Mouse (Mus musculus) MEL (cell line): ENCODE data around the gene Ddx58. TPM values are rescaled to one million over a fixed set of nuclear protein-coding genes. Genes with fewer than 3 reads are reported as not detected.

Experiments
- DNase-seq: peaks from one replicate; pipeline ENCODE4 v3.0.0; 2011; ENCODE audit warnings: low read depth, low spot score
- H3K27ac ChIP-seq: 2 replicates; pipeline ENCODE4 v1.5.1; 2012; ENCODE audit warnings: low read depth, mild to moderate bottlenecking, control low read depth, low read length, moderate library complexity; ENCODE audit not compliant: control insufficient read depth
- H3K27me3 ChIP-seq, 2 experiments: fragments of 150-350 bp in 1 of 2; sonication (generic) in 1 of 2; 2 replicates each; pipeline ENCODE4 v1.6.1; 2012; ENCODE audit warnings: low read length in 2 of 2, mild to moderate bottlenecking in 2 of 2, improper control_type of control experiment in 1 of 2, moderate library complexity in 1 of 2; ENCODE audit not compliant: insufficient read depth in 2 of 2, control insufficient read depth in 1 of 2
- H3K36me3 ChIP-seq, 2 experiments: 2 replicates each; pipeline ENCODE4 v1.6.1; 2012 to 2014; ENCODE audit warnings: low read length in 2 of 2, improper control_type of control experiment in 1 of 2, inconsistent platforms in 1 of 2, mild to moderate bottlenecking in 1 of 2; ENCODE audit not compliant: insufficient read depth in 2 of 2, control insufficient read depth in 1 of 2
- H3K4me1 ChIP-seq, 2 experiments: fragments of 150-350 bp in 1 of 2; sonication (generic) in 1 of 2; 2 replicates each; pipeline ENCODE4 v1.6.1; 2012; ENCODE audit warnings: low read length in 2 of 2, improper control_type of control experiment in 1 of 2, mild to moderate bottlenecking in 1 of 2; ENCODE audit not compliant: insufficient read depth in 2 of 2, control insufficient read depth in 1 of 2
- H3K4me3 ChIP-seq, 2 experiments: fragments of 150-350 bp in 1 of 2; sonication (generic) in 1 of 2; 2 replicates each; pipeline ENCODE4 v1.5.1; 2012; ENCODE audit warnings: low read depth in 2 of 2, low read length in 2 of 2, mild to moderate bottlenecking in 2 of 2, moderate library complexity in 2 of 2, control low read depth in 1 of 2, improper control_type of control experiment in 1 of 2; ENCODE audit not compliant: control insufficient read depth in 1 of 2, insufficient read depth in 1 of 2
- H3K79me2 ChIP-seq: 2 replicates; pipeline ENCODE4 v1.6.1; 2012; ENCODE audit warnings: mild to moderate bottlenecking, low read length, moderate library complexity; ENCODE audit not compliant: control insufficient read depth, poor library complexity, insufficient read depth
- H3K9ac ChIP-seq: 2 replicates; pipeline ENCODE4 v1.6.1; 2012; ENCODE audit warnings: low read depth, mild to moderate bottlenecking, control low read depth, low read length, moderate library complexity; ENCODE audit not compliant: control insufficient read depth, poor library complexity, severe bottlenecking
- H3K9me3 ChIP-seq: fragments of 150-350 bp; sonication (generic); replicated peaks from 2 replicates; pipeline ENCODE4 v1.6.1; 2012; ENCODE audit warnings: mild to moderate bottlenecking, low read length, improper control_type of control experiment, moderate library complexity; ENCODE audit not compliant: insufficient read depth
- BHLHE40 ChIP-seq: IDR thresholded peaks from 2 replicates; pipeline ENCODE4 v1.6.1; 2012; ENCODE audit warnings: low read depth, mild to moderate bottlenecking, inconsistent platforms, low read length, improper control_type of control experiment, borderline replicate concordance
- CHD2 ChIP-seq: IDR thresholded peaks from 2 replicates; pipeline ENCODE4 v1.6.1; 2011; ENCODE audit warnings: low read length, improper control_type of control experiment
- CTCF ChIP-seq, 3 experiments: IDR thresholded peaks in 2 of 3; conservative IDR thresholded peaks in 1 of 3; 2 replicates each; pipeline ENCODE4 v1.5.1; 2011 to 2012; ENCODE audit warnings: low read length in 3 of 3, low read depth in 2 of 3, mild to moderate bottlenecking in 2 of 3, improper control_type of control experiment in 1 of 3, inconsistent platforms in 1 of 3, mixed read lengths in 1 of 3, moderate library complexity in 1 of 3; ENCODE audit not compliant: control insufficient read depth in 1 of 3, insufficient read depth in 1 of 3, poor library complexity in 1 of 3, severe bottlenecking in 1 of 3
- E2F4 ChIP-seq: IDR thresholded peaks from 2 replicates; pipeline ENCODE4 v1.6.1; 2011; ENCODE audit warnings: low read depth, low read length, improper control_type of control experiment, borderline replicate concordance
- ELF1 ChIP-seq: IDR thresholded peaks from 2 replicates; pipeline ENCODE4 v1.6.1; 2014; ENCODE audit warnings: low read depth, mild to moderate bottlenecking, inconsistent platforms, low read length, improper control_type of control experiment, moderate library complexity
- GATA1 ChIP-seq: IDR thresholded peaks from 2 replicates; pipeline ENCODE4 v1.6.1; 2011; ENCODE audit warnings: low read depth, low read length, improper control_type of control experiment
- HCFC1 ChIP-seq: IDR thresholded peaks from 2 replicates; pipeline ENCODE4 v1.6.1; 2012; ENCODE audit warnings: low read depth, mild to moderate bottlenecking, inconsistent platforms, low read length, improper control_type of control experiment, moderate library complexity
- KAT2A ChIP-seq: conservative IDR thresholded peaks from 2 replicates; pipeline ENCODE4 v1.6.1; 2012; ENCODE audit warnings: low read depth, low read length, improper control_type of control experiment, inconsistent platforms
- MAZ ChIP-seq: IDR thresholded peaks from 2 replicates; pipeline ENCODE4 v1.6.1; 2012; ENCODE audit warnings: low read depth, mild to moderate bottlenecking, inconsistent platforms, low read length, improper control_type of control experiment
- MEF2A ChIP-seq: IDR thresholded peaks from 2 replicates; pipeline ENCODE4 v1.6.1; 2014; ENCODE audit warnings: low read depth, mild to moderate bottlenecking, inconsistent platforms, low read length, improper control_type of control experiment; ENCODE audit not compliant: poor library complexity, insufficient replicate concordance, severe bottlenecking; ENCODE audit errors: extremely low read depth
- MYB ChIP-seq: IDR thresholded peaks from 2 replicates; pipeline ENCODE4 v1.6.1; 2011; ENCODE audit warnings: mild to moderate bottlenecking, low read depth, low read length, improper control_type of control experiment
- POLR2AphosphoS5 ChIP-seq: IDR thresholded peaks from 2 replicates; pipeline ENCODE4 v1.6.1; 2012; ENCODE audit warnings: low read depth, borderline replicate concordance, mild to moderate bottlenecking, inconsistent platforms, low read length, moderate library complexity, mixed read lengths
- RAD21 ChIP-seq: IDR thresholded peaks from 2 replicates; pipeline ENCODE4 v1.6.1; 2011; ENCODE audit warnings: mild to moderate bottlenecking, low read depth, low read length, improper control_type of control experiment
- RCOR1 ChIP-seq: IDR thresholded peaks from 2 replicates; pipeline ENCODE4 v1.6.1; 2012; ENCODE audit warnings: low read depth, mild to moderate bottlenecking, inconsistent platforms, low read length, improper control_type of control experiment
- SIN3A ChIP-seq: IDR thresholded peaks from 2 replicates; pipeline ENCODE4 v1.6.1; 2012; ENCODE audit warnings: low read length, improper control_type of control experiment, inconsistent platforms
- SMC3 ChIP-seq: IDR thresholded peaks from 2 replicates; pipeline ENCODE4 v1.6.1; 2011; ENCODE audit warnings: low read depth, low read length, improper control_type of control experiment
- TAL1 ChIP-seq: IDR thresholded peaks from 2 replicates; pipeline ENCODE4 v1.6.1; 2012; ENCODE audit warnings: mild to moderate bottlenecking, inconsistent platforms, low read length, moderate library complexity, mixed read lengths
- TBP ChIP-seq: IDR thresholded peaks from 2 replicates; pipeline ENCODE4 v1.8.0; 2011; ENCODE audit warnings: low read depth, low read length, improper control_type of control experiment
- TCF12 ChIP-seq: IDR thresholded peaks from 2 replicates; pipeline ENCODE4 v1.6.1; 2014; ENCODE audit warnings: low read depth, mild to moderate bottlenecking, inconsistent platforms, low read length, improper control_type of control experiment, moderate library complexity
- ZC3H11A ChIP-seq: IDR thresholded peaks from 2 replicates; pipeline ENCODE4 v1.6.1; 2012; ENCODE audit warnings: low read depth, mild to moderate bottlenecking, inconsistent platforms, low read length, improper control_type of control experiment
- ZKSCAN1 ChIP-seq: IDR thresholded peaks from 2 replicates; pipeline ENCODE4 v1.6.1; 2012; ENCODE audit warnings: low read depth, mild to moderate bottlenecking, inconsistent platforms, low read length, improper control_type of control experiment, moderate library complexity
- polyA plus RNA-seq, 2 experiments: library from polyadenylated mRNA; stranded (reverse) in 1 of 2; unstranded in 1 of 2; fragments of >175 nt in 1 of 2; fragments of >200 nt in 1 of 2; gene quantifications; 2 replicates each; pipeline versions ENCODE4 v1.2.1 to v1.2.4; 2012; ENCODE audit warnings: low replicate concordance in 2 of 2, low read depth in 1 of 2; ENCODE audit not compliant: insufficient read length in 2 of 2, insufficient read depth in 1 of 2, missing spikeins in 1 of 2
- total RNA-seq: library from RNA; depleted of rRNA; stranded (reverse); fragments of 300-350 nt; gene quantifications from 2 replicates; pipeline ENCODE4 v1.2.3, GENCODE M21; 2012

Gene Ddx58
- total and polyA plus RNA-seq, 3 experiments, result 0.58 to 1.0 TPM; not detected in 1

- Histone ChIP-seq H3K79me2 (no peaks in the 10 kb centered on the region), H3K27ac (no peak overlapping the region), H3K4me3 (no peak overlapping the region), H3K9me3 (no peaks in the 10 kb centered on the region), H3K9ac (no peak overlapping the region), H3K27me3 (no peaks in the 10 kb centered on the region), H3K4me1 (peaks cover 0 to 4% of the 10 kb centered on the region in 2 experiments; a peak in 1 of 4 replicates), H3K36me3 (no peaks in the 10 kb centered on the region)
- DNase-seq, result no peak
- no peak for TF ChIP-seq KAT2A
- TF ChIP-seq CHD2, result no peak
- TF ChIP-seq MYB, result no peak
- no peak for TF ChIP-seq SMC3
- no peak for TF ChIP-seq TBP
- TF ChIP-seq HCFC1, result no peak
- TF ChIP-seq ZKSCAN1, result no peak
- no peak for TF ChIP-seq ZC3H11A
- TF ChIP-seq SIN3A, result no peak
- no peak for TF ChIP-seq MAZ
- TF ChIP-seq POLR2AphosphoS5, result no peak
- no peak for TF ChIP-seq GATA1
- TF ChIP-seq E2F4, result no peak
- TF ChIP-seq RCOR1, result no peak
- no peak for TF ChIP-seq MEF2A
- no peak for TF ChIP-seq TCF12
- no peak for TF ChIP-seq BHLHE40
These were observed 17.6 kb downstream of the Ddx58 start for GRCm38 (mm10) chr4:40221876-40222585.

GRCm38 (mm10) chr4:40221004-40221760, 18.4 kb downstream of the Ddx58 start:
- Histone ChIP-seq H3K4me1 (peaks cover 0 to 4% of the 10 kb centered on the region in 2 experiments; a peak in 1 of 4 replicates), H3K9ac (no peak overlapping the region), H3K9me3 (no peaks in the 10 kb centered on the region), H3K4me3 (no peak overlapping the region), H3K36me3 (no peaks in the 10 kb centered on the region), H3K27me3 (no peaks in the 10 kb centered on the region), H3K79me2 (no peaks in the 10 kb centered on the region), H3K27ac (no peak overlapping the region)
- TF ChIP-seq CTCF (IDR thresholded peaks at IDR 0.05 in 2 of 3, conservative IDR thresholded peaks at IDR 0.05 in 1 of 3; ENCODE audit: control insufficient read depth in 1 of 3, insufficient read depth in 1 of 3, low read depth in 2 of 3, low read length in 3 of 3, poor library complexity in 1 of 3, severe bottlenecking in 1 of 3), result no peak
- TF ChIP-seq ELF1, result no peak
- TF ChIP-seq BHLHE40, result no peak
- no peak for TF ChIP-seq TAL1
- TF ChIP-seq RAD21, result no peak
- DNase-seq, result no peak
